Mouse (Mus musculus): ENCODE results near the gene Mvk. TPM values are rescaled to one million over a fixed set of nuclear protein-coding genes. Genes with fewer than 3 reads are reported as not detected.

Gene Mvk
- polyA plus RNA-seq, 1 experiment from 2014 or later = 62.0 TPM

DNA sequence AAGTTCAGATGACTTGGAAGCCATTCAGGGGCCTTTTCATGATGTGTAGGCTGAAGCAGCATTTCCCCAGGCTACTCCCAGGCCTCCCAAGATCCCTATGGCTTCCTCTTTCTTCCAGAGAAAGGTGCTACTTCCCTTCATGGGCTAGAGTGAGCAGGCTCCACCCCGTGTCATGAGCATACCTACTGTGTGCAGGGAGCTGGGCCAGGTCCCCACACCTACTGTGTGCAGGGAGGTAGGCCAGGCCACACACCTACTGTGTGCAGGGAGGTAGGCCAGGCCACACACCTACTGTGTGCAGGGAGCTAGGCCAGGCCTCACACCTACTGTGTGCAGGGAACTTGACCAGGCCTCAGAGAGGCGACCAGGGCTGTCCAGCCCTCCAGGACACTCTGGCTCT lies 20.5 kb downstream of the Mvk start:
- Histone ChIP-seq H3K36me3 (replicated peaks) (no peaks in the 10 kb centered on the region), H3K4me3 (no peak overlapping the region), H3K27ac (peak overlapping the region; percentile 86), H3K4me1 (peaks cover 93% of the 10 kb centered on the region), H3K27me3 (ENCODE audit: poor library complexity, severe bottlenecking) (peaks cover 58% of the 10 kb centered on the region), H3K9me3 (no peaks in the 10 kb centered on the region)
- DNase-seq (ENCODE audit: extremely low spot score, low spot score) = no peak
- WGBS = 82% methylated on average over 2 of the region's 2 CpGs

- Histone ChIP-seq H3K9me3 (no peaks in the 10 kb centered on the region), H3K36me3 (replicated peaks) (no peaks in the 10 kb centered on the region), H3K4me1 (peaks cover 93% of the 10 kb centered on the region), H3K27ac (peak overlapping the region; percentile 86), H3K27me3 (ENCODE audit: poor library complexity, severe bottlenecking) (peaks cover 59% of the 10 kb centered on the region), H3K4me3 (0 out of 2 replicates have a peak overlapping the region, but pooled peaks have one; percentile 8)
- WGBS = 56% methylated on average over 7 of the region's 7 CpGs
- DNase-seq (ENCODE audit: extremely low spot score, low spot score) = peak; percentile 50
Observed at GRCm38 (mm10) chr5:114465641-114466040, 21.6 kb downstream of the Mvk start.

- Histone ChIP-seq H3K4me1 (peaks cover 83% of the 10 kb centered on the region), H3K27ac (peak overlapping the region; percentile 86), H3K27me3 (ENCODE audit: poor library complexity, severe bottlenecking) (peaks cover 60% of the 10 kb centered on the region), H3K4me3 (peak overlapping the region; percentile 38), H3K36me3 (replicated peaks) (no peaks in the 10 kb centered on the region), H3K9me3 (peaks cover 2% of the 10 kb centered on the region; the same call in 1 of the 2 replicates)
- WGBS = 0% methylated on average over 11 of the region's 11 CpGs
- DNase-seq (ENCODE audit: extremely low spot score, low spot score) = no peak
Observed at GRCm38 (mm10) chr5:114467019-114467418, 22.9 kb downstream of the Mvk start.

DNA sequence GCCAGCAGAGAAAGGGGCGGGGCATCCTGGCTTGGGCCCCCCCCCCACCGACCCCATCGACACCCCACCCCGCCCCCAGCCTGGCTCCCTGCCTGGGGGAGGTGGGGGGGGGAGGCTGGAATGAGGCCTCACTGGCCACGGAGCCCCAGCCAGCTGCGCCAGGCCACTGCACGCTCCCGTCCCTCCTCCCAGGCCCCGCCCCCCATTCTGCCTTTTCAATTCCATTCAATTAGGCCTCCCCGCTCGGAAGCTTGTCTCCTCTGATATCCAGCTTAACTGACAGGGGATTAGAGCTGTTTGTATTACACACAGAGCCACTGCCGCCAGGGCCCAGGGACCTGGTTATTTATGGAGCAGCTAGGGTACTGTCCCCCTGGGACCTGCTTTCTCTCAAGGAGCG lies 23.4 kb downstream of the Mvk start:
- WGBS = under 1% methylated on average over 12 of the region's 13 CpGs
- Histone ChIP-seq H3K36me3 (replicated peaks) (no peaks in the 10 kb centered on the region), H3K27ac (peak overlapping the region; percentile 86), H3K9me3 (peaks cover 6% of the 10 kb centered on the region; the same call in 1 of the 2 replicates), H3K4me1 (peaks cover 79% of the 10 kb centered on the region), H3K27me3 (ENCODE audit: poor library complexity, severe bottlenecking) (peaks cover 58% of the 10 kb centered on the region), H3K4me3 (peak overlapping the region; percentile 38)
- DNase-seq (ENCODE audit: extremely low spot score, low spot score) = peak; percentile 97

DNA sequence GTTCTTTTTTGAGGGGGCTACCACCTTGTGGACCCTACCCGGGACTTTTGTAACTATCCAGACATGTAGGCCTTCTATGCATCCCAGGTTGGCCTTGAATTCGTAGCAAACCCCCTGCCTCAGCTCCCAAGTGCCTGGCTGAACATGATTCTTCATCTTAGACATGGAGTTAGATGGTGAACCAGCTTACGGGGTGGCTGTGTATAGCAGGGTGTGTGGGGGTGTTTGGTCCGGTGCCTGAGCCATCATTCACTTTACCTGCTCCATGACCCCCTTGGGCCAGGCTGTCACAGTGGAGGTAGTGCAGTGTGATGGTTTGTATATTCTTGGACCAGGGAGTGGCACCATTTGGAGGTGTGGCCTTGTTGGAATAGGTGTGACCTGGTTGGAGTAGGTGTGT lies 23.9 kb downstream of the Mvk start:
- H3K27me3 ChIP-seq (ENCODE audit: poor library complexity, severe bottlenecking) = peaks cover 58% of the 10 kb centered on the region
- WGBS = 47% methylated on average over 4 of the region's 4 CpGs
- H3K4me3 ChIP-seq = peak overlapping the region; percentile 38
- H3K27ac ChIP-seq = peak overlapping the region; percentile 86
- peaks cover 7% of the 10 kb centered on the region; the same call in 1 of the 2 replicates for H3K9me3 ChIP-seq
- H3K36me3 ChIP-seq (replicated peaks) = no peaks in the 10 kb centered on the region
- no peak for DNase-seq (ENCODE audit: extremely low spot score, low spot score)
- peaks cover 77% of the 10 kb centered on the region for H3K4me1 ChIP-seq

- Histone ChIP-seq H3K27me3 (ENCODE audit: poor library complexity, severe bottlenecking) (peaks cover 56% of the 10 kb centered on the region), H3K9me3 (peaks cover 7% of the 10 kb centered on the region; the same call in 1 of the 2 replicates), H3K36me3 (replicated peaks) (no peaks in the 10 kb centered on the region), H3K27ac (no peak overlapping the region), H3K4me1 (peaks cover 84% of the 10 kb centered on the region), H3K4me3 (no peak overlapping the region)
- 90% methylated on average over 3 of the region's 3 CpGs for WGBS
- no peak for DNase-seq (ENCODE audit: extremely low spot score, low spot score)
Observed at GRCm38 (mm10) chr5:114470359-114470758, 26.3 kb downstream of the Mvk start.

GRCm38 (mm10) chr5:114474741-114475491 lies 30.8 kb downstream of the Mvk start:
- no peaks in the 10 kb centered on the region for H3K36me3 ChIP-seq (replicated peaks)
- H3K27me3 ChIP-seq (ENCODE audit: poor library complexity, severe bottlenecking) = peaks cover 69% of the 10 kb centered on the region
- no peak for DNase-seq (ENCODE audit: extremely low spot score, low spot score)
- peak overlapping the region; percentile 75 for H3K27ac ChIP-seq
- peaks cover 64% of the 10 kb centered on the region for H3K4me1 ChIP-seq
- peak overlapping the region; percentile 16; the same call in 1 of the 2 replicates for H3K4me3 ChIP-seq
- H3K9me3 ChIP-seq = peaks cover 7% of the 10 kb centered on the region; the same call in 1 of the 2 replicates
- 61% methylated on average over 35 of the region's 35 CpGs for WGBS

GRCm38 (mm10) chr5:114478267-114478666 lies 34.2 kb downstream of the Mvk start:
- WGBS = 74% methylated on average over 12 of the region's 12 CpGs
- Histone ChIP-seq H3K36me3 (replicated peaks) (no peaks in the 10 kb centered on the region), H3K9me3 (no peaks in the 10 kb centered on the region), H3K4me1 (peaks cover 62% of the 10 kb centered on the region), H3K27me3 (ENCODE audit: poor library complexity, severe bottlenecking) (peaks cover 58% of the 10 kb centered on the region), H3K27ac (no peak overlapping the region; the same call in 1 of the 2 replicates), H3K4me3 (no peak overlapping the region)
- no peak for DNase-seq (ENCODE audit: extremely low spot score, low spot score)

GRCm38 (mm10) chr5:114482587-114483011 lies 38.5 kb downstream of the Mvk start:
- H3K4me1 ChIP-seq = peaks cover 33% of the 10 kb centered on the region
- no peaks in the 10 kb centered on the region for H3K36me3 ChIP-seq (replicated peaks)
- peaks cover 31% of the 10 kb centered on the region; the same call in 1 of the 2 replicates for H3K27me3 ChIP-seq (ENCODE audit: poor library complexity, severe bottlenecking)
- H3K9me3 ChIP-seq = no peaks in the 10 kb centered on the region
- H3K27ac ChIP-seq = peak overlapping the region; percentile 70
- DNase-seq (ENCODE audit: extremely low spot score, low spot score) = peak; percentile 41
- 12% methylated on average over 14 of the region's 14 CpGs for WGBS
- peak overlapping the region; percentile 19; the same call in 1 of the 2 replicates for H3K4me3 ChIP-seq

- H3K36me3 ChIP-seq (replicated peaks) = no peaks in the 10 kb centered on the region
Observed at GRCm38 (mm10) chr5:114485685-114486084, 41.6 kb downstream of the Mvk start.

DNA sequence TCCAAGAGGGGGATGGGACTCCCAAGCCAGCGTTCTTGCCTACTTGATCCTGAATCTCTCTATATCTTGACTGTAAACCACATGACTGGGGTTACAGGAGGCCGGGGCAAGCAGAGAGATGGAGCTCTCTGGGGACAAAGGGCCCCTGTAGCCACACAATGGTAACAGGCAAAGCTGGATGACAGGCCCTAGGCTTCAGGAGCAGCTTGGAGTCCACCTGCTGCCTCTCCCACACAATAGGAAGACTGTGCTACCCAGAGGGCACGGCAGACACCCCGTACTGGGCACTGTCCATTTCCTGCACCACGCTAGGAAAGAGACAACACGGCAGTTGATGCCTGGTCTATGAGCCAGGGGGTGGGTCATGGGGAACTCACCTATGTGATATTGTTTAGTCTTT lies 45.5 kb downstream of the Mvk start:
- no peaks in the 10 kb centered on the region for H3K4me1 ChIP-seq
- no peak for DNase-seq (ENCODE audit: extremely low spot score, low spot score)
- 86% methylated on average over 6 of the region's 6 CpGs for WGBS
- H3K27ac ChIP-seq = no peak overlapping the region
- no peaks in the 10 kb centered on the region for H3K9me3 ChIP-seq
- no peak overlapping the region for H3K4me3 ChIP-seq
- H3K36me3 ChIP-seq (replicated peaks) = no peaks in the 10 kb centered on the region
- H3K27me3 ChIP-seq (ENCODE audit: poor library complexity, severe bottlenecking) = 0 out of 2 replicates have a peak, but pooled peaks cover 2% of the 10 kb centered on the region

More at GRCm38 (mm10) chr5:114485685-114486084, 41.6 kb downstream of the Mvk start:
- H3K27ac ChIP-seq = no peak overlapping the region
- no peak overlapping the region for H3K4me3 ChIP-seq
- 94% methylated on average over 14 of the region's 14 CpGs for WGBS
- H3K27me3 ChIP-seq (ENCODE audit: poor library complexity, severe bottlenecking) = peaks cover 5% of the 10 kb centered on the region; the same call in 1 of the 2 replicates
- no peak for DNase-seq (ENCODE audit: extremely low spot score, low spot score)
- H3K4me1 ChIP-seq = peaks cover 16% of the 10 kb centered on the region
- no peaks in the 10 kb centered on the region for H3K9me3 ChIP-seq

- no peak for DNase-seq (ENCODE audit: extremely low spot score, low spot score)
- H3K27ac ChIP-seq = no peak overlapping the region
- WGBS = 94% methylated on average over 8 of the region's 8 CpGs
- H3K4me1 ChIP-seq = no peaks in the 10 kb centered on the region
- no peaks in the 10 kb centered on the region for H3K9me3 ChIP-seq
- H3K36me3 ChIP-seq (replicated peaks) = no peaks in the 10 kb centered on the region
- H3K27me3 ChIP-seq (ENCODE audit: poor library complexity, severe bottlenecking) = no peaks in the 10 kb centered on the region
- H3K4me3 ChIP-seq = no peak overlapping the region
Observed at GRCm38 (mm10) chr5:114490241-114490640, 46.2 kb downstream of the Mvk start.

GRCm38 (mm10) chr5:114494761-114495160 lies 50.7 kb downstream of the Mvk start:
- no peaks in the 10 kb centered on the region for H3K9me3 ChIP-seq
- peaks cover 7% of the 10 kb centered on the region; the same call in 1 of the 2 replicates for H3K4me1 ChIP-seq
- H3K27ac ChIP-seq = no peak overlapping the region
- no peaks in the 10 kb centered on the region for H3K27me3 ChIP-seq (ENCODE audit: poor library complexity, severe bottlenecking)
- DNase-seq (ENCODE audit: extremely low spot score, low spot score) = no peak
- WGBS = 29% methylated on average over 1 of the region's 1 CpGs
- no peaks in the 10 kb centered on the region for H3K36me3 ChIP-seq (replicated peaks)
- no peak overlapping the region for H3K4me3 ChIP-seq
